Mouse (Mus musculus): ENCODE results near the gene Etl4. TPM values are rescaled to one million over a fixed set of nuclear protein-coding genes. Genes with fewer than 3 reads are reported as not detected.

The Etl4 gene
- total and polyA plus RNA-seq, 2 experiments from 2014 or later = 4.8 to 10.9 TPM

DNA sequence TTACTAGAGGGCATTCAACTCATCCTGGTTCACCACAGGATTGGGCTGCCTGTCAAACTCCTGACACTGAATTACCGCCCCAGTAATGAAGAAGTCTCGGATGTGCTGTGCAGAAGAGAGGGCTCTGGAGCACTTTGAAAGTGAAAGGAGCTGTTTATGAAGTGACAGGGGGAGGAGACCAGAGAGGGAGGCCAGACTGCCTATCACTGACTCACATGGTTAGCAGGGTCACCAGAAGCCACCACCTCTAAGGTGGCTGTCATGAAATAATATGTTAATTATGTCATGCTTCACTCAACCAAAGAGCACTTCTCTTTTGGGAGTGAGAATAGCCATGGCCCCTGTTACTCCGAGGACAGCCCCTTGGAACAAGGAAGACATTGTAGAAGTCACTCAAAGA is 825.9 kb downstream of the Etl4 start:
- Histone ChIP-seq H3K4me2 (ENCODE audit: low read depth, low read length, poor library complexity, severe bottlenecking) (no peak overlapping the region), H3K4me1 (ENCODE audit: insufficient read depth, low read length) (no peaks in the 10 kb centered on the region), H3K9me3 (ENCODE audit: low read length) (no peaks in the 10 kb centered on the region), H3K4me3 (ENCODE audit: low read depth, low read length) (no peak overlapping the region), H3K27ac (ENCODE audit: low read depth, low read length) (no peak overlapping the region), H3K27me3 (ENCODE audit: insufficient read depth, low read length) (no peaks in the 10 kb centered on the region), H3K9ac (replicated peaks; ENCODE audit: low read length, poor library complexity, severe bottlenecking) (no peak overlapping the region), H3K36me3 (ENCODE audit: insufficient read depth, low read length) (no peaks in the 10 kb centered on the region)
- no peak for ATAC-seq (ENCODE audit: low FRiP score)
- WGBS = 55% methylated on average over 3 of the region's 3 CpGs
- TF ChIP-seq CTCF (IDR thresholded peaks at IDR 0.05) = no peak
- DNase-seq (ENCODE audit: low spot score) = no peak

DNA sequence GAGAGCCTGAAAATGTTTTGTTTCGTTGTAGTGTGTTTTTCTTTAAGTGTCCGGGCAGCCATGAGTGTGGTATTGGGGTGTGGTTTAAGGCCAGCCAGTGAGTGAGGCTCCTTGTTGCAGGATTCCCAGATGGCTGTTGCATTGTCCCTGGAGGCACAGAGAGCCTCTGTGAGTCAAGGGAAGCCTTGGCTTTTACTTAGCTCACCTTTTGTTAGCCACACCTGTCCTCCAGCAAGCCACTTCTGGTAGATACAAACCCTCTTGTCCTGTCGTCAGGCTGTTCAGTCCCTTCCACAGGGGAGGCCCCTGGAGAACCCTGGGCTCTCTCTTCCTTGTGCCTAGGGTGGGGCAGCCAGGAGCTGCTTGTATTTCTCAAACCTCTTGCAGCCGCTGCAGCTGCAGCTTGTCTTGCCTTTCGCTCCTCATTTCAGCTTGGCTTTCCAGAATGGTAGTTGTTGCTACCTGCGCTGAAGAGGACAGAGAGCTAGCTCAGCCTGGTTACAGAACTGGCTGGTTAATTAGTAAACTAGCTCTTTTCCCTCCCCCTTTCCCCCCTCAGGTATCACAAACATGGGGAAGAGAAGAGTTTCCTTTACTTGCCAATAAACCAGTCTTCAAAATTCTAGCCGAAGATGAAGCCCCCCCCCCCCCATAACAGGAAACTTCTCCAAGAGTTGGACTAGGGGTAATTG is 826.9 kb downstream of the Etl4 start:
- H3K9ac ChIP-seq (replicated peaks; ENCODE audit: low read length, poor library complexity, severe bottlenecking) = no peak overlapping the region
- DNase-seq (ENCODE audit: low spot score) (no peak), ATAC-seq (ENCODE audit: low FRiP score) (no peak)
- 75% methylated on average over 7 of the region's 7 CpGs for WGBS
- H3K4me1 ChIP-seq (ENCODE audit: insufficient read depth, low read length) = no peaks in the 10 kb centered on the region
- no peaks in the 10 kb centered on the region for H3K9me3 ChIP-seq (ENCODE audit: low read length)
- TF ChIP-seq CTCF (IDR thresholded peaks at IDR 0.05) = no peak
- H3K4me3 ChIP-seq (ENCODE audit: low read depth, low read length) = no peak overlapping the region
- no peaks in the 10 kb centered on the region for H3K27me3 ChIP-seq (ENCODE audit: insufficient read depth, low read length)
- H3K27ac ChIP-seq (ENCODE audit: low read depth, low read length) = no peak overlapping the region
- no peak overlapping the region for H3K4me2 ChIP-seq (ENCODE audit: low read depth, low read length, poor library complexity, severe bottlenecking)
- no peaks in the 10 kb centered on the region for H3K36me3 ChIP-seq (ENCODE audit: insufficient read depth, low read length)

DNA sequence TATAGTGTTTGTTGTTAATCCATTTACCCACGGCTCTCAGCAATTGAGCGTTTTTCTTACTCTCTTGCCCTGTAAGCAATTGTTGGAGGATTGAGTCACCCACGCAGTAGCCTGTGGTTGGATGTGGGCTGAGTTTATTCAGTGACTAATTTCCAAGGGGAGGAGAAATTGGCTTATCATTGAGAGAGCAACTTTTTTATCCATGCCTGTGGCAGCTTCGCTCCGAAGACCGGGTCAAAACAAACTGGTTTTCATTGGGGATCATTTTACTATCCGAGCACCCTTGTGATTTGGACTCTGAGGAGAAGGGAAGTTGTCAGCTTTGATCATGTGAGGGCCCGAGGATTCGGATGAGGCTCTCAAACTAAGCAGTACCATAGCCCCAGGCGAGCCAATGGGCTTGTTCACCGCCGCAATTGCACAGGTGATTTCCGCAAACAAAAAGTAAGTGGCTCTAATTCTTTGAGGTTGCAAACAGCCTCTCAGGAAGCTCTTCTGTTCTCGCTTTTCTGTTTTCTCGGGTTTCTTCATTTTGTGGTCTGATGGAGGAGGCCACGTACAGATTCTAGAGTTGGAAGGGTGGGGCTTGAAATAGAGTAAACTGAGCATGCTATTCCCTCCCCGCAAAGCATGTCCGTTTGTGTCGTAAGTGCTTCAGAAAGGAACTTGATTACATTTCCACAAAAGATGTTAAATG is 827.7 kb downstream of the Etl4 start:
- no peak overlapping the region for H3K9ac ChIP-seq (replicated peaks; ENCODE audit: low read length, poor library complexity, severe bottlenecking)
- no peaks in the 10 kb centered on the region for H3K4me1 ChIP-seq (ENCODE audit: insufficient read depth, low read length)
- no peak for ATAC-seq (ENCODE audit: low FRiP score)
- 64% methylated on average over 19 of the region's 19 CpGs for WGBS
- no peak for DNase-seq (ENCODE audit: low spot score)
- no peak overlapping the region for H3K4me2 ChIP-seq (ENCODE audit: low read depth, low read length, poor library complexity, severe bottlenecking)
- no peak for TF ChIP-seq CTCF (IDR thresholded peaks at IDR 0.05)
- H3K27me3 ChIP-seq (ENCODE audit: insufficient read depth, low read length) = no peaks in the 10 kb centered on the region
- H3K9me3 ChIP-seq (ENCODE audit: low read length) = no peaks in the 10 kb centered on the region
- H3K36me3 ChIP-seq (ENCODE audit: insufficient read depth, low read length) = no peaks in the 10 kb centered on the region
- no peak overlapping the region for H3K4me3 ChIP-seq (ENCODE audit: low read depth, low read length)
- H3K27ac ChIP-seq (ENCODE audit: low read depth, low read length) = no peak overlapping the region

DNA sequence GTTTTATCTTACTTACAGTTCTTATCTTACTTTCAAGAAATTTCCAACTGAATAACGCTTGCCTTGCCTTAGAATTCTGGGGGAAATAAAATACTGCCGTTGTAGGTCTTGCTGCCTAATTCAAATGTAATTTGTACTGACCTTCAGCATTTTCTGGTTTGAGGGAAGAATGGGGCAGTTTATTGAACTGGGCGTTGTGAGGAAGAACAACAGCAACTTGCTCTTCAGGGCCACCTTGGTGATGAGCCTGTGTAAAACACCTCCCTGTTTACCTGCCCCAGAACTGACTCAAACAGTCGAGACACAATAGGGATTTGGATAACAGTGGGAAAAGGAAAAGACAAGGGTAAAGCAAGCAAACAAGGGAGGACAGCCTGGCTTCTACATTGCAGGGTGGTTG is 828.3 kb downstream of the Etl4 start:
- Histone ChIP-seq H3K27ac (ENCODE audit: low read depth, low read length) (no peak overlapping the region), H3K36me3 (ENCODE audit: insufficient read depth, low read length) (no peaks in the 10 kb centered on the region), H3K4me3 (ENCODE audit: low read depth, low read length) (no peak overlapping the region), H3K9me3 (ENCODE audit: low read length) (no peaks in the 10 kb centered on the region), H3K27me3 (ENCODE audit: insufficient read depth, low read length) (no peaks in the 10 kb centered on the region), H3K9ac (replicated peaks; ENCODE audit: low read length, poor library complexity, severe bottlenecking) (no peak overlapping the region), H3K4me2 (ENCODE audit: low read depth, low read length, poor library complexity, severe bottlenecking) (no peak overlapping the region), H3K4me1 (ENCODE audit: insufficient read depth, low read length) (no peaks in the 10 kb centered on the region)
- 68% methylated on average over 4 of the region's 4 CpGs for WGBS
- ATAC-seq (ENCODE audit: low FRiP score) = no peak
- no peak for TF ChIP-seq CTCF (IDR thresholded peaks at IDR 0.05)
- DNase-seq (ENCODE audit: low spot score) = no peak

GRCm38 (mm10) chr2:20747723-20748122 is 838.1 kb downstream of the Etl4 start:
- no peak overlapping the region for H3K4me3 ChIP-seq (ENCODE audit: low read depth, low read length)
- no peak for ATAC-seq (ENCODE audit: low FRiP score)
- no peaks in the 10 kb centered on the region for H3K4me1 ChIP-seq (ENCODE audit: insufficient read depth, low read length)
- no peaks in the 10 kb centered on the region for H3K27me3 ChIP-seq (ENCODE audit: insufficient read depth, low read length)
- H3K36me3 ChIP-seq (ENCODE audit: insufficient read depth, low read length) = no peaks in the 10 kb centered on the region
- TF ChIP-seq CTCF (IDR thresholded peaks at IDR 0.05) = no peak
- no peak for DNase-seq (ENCODE audit: low spot score)
- H3K4me2 ChIP-seq (ENCODE audit: low read depth, low read length, poor library complexity, severe bottlenecking) = no peak overlapping the region
- no peak overlapping the region for H3K27ac ChIP-seq (ENCODE audit: low read depth, low read length)
- H3K9me3 ChIP-seq (ENCODE audit: low read length) = no peaks in the 10 kb centered on the region
- H3K9ac ChIP-seq (replicated peaks; ENCODE audit: low read length, poor library complexity, severe bottlenecking) = no peak overlapping the region
- WGBS = 30% methylated on average over 1 of the region's 1 CpGs

GRCm38 (mm10) chr2:20748481-20748880 is 838.9 kb downstream of the Etl4 start:
- Histone ChIP-seq H3K9ac (replicated peaks; ENCODE audit: low read length, poor library complexity, severe bottlenecking) (no peak overlapping the region), H3K27ac (ENCODE audit: low read depth, low read length) (no peak overlapping the region), H3K4me2 (ENCODE audit: low read depth, low read length, poor library complexity, severe bottlenecking) (no peak overlapping the region), H3K36me3 (ENCODE audit: insufficient read depth, low read length) (no peaks in the 10 kb centered on the region), H3K9me3 (ENCODE audit: low read length) (no peaks in the 10 kb centered on the region), H3K27me3 (ENCODE audit: insufficient read depth, low read length) (no peaks in the 10 kb centered on the region), H3K4me1 (ENCODE audit: insufficient read depth, low read length) (no peaks in the 10 kb centered on the region), H3K4me3 (ENCODE audit: low read depth, low read length) (no peak overlapping the region)
- ATAC-seq (ENCODE audit: low FRiP score) (no peak), DNase-seq (ENCODE audit: low spot score) (no peak)
- whole genome bisulfite sequencing = 58% methylated on average over 1 of the region's 1 CpGs
- TF ChIP-seq CTCF (IDR thresholded peaks at IDR 0.05) = no peak

Measured in midbrain, postnatal 0 days (tissue).